Mouse (Mus musculus) lung, postnatal 25 days (tissue): Measurements from ENCODE around the gene Gfm2.

ENCODE experiments used
- DNase-seq: peaks from one replicate; pipeline ENCODE4 v3.0.0; 2022; ENCODE audit warnings: low spot score

The Gfm2 gene

DNA sequence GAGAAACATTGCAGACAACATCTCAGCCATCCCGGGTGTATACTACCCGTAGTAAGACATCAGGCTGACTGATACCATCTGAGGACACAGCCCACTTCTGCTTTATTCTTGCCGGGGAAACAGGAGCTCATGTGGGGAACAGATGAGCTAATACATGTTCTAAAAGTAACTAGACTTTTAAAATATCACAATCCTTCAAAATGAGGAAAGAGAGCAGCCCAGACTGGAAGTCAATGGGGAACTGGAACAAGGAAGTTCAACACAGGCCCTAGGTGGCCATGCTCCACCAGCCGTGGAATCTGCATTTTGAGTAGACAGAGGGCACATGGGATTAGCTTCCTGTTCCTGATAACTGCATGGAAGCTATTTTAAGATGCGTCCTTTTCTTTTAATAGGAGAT lies 50.0 kb downstream of the Gfm2 start:
- peak; percentile 39 for DNase-seq

DNA sequence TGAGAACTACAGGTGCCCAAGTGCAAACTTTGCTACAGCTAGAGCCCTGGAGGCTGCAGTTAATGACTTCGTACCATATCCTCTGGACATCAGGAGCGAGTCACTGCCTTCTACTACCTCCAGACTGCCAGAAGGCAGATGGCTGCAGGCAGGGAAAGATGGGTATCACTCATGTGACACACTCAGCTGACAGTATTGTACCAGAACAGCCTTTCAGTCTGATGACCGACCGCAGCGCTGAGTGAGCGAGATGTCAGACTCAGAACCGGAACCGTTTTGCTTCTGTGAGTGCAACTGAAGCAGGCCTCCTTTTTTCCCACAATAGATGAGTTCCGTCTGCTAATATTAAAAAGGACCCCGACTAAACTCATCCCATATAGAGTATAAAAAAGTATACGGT lies 54.9 kb downstream of the Gfm2 start:
- DNase-seq: no peak

DNA sequence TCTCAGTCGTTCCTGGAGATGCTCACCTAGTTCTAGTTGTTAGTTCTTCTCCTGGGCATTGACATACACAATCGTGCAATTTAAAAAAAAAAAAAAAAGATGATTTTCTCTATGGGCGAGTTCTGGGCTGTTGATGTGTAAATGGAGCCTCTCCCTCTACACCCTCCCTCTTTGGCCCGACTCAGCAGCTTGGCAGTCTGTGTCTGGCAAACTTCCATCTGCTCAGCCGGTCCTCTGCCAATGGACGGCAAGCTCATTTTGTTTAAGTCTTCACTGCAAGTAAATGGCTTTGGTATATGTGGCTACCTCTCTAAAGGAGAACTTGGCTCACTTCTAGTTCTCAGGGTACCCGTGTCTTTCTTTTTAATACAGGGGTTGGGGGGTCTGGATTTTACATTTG lies 55.7 kb downstream of the Gfm2 start:
- peak; percentile 50 for DNase-seq

DNA sequence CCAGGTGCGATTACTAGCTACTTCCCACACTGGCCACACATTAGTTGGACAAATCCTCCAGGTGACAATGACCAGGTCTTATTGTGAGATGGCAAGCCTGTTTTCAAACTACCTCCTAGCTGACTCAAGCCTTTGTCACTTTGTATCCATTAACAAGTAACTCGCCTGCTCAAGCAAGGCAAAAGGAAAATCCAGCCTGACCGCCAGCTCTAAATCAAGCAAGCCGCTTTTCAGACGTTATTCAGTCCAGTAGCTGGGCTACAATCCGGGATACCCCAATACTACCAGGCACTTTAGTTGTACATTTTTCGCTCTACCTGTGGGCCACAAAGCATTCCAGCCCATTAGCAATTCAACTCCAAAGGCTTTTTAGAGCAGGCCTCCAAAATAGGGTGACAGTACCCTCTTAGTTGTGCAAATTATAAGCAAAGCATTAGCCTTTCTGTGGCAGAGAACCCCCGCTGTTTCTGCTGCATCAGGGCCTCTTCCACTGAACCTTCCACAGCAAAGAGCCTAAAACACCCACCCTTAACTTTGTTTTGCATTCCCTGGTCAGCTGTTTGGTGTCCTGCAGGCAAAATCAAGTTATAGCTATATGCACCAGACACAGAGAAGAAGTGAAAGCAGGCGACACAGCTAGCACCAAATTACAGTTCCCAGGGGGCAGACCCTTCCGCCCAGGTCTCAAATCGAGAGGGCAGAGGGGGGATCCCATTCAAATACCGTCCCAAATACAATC lies 58.6 kb downstream of the Gfm2 start:
- no peak for DNase-seq

DNA sequence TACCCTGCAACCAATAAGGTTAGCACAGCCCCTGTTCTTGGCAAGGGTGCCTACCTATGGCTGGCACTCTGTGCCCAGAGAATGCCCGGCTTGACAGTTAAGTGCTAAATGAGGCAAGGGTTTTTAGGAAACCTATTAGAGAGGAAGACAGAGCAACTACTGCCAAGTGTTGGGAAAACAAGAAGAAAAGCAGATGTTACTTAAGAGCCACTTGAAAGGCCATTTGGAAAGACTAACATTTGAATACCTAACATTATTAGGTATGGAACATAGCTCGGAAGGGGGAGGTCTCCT lies 59.1 kb downstream of the Gfm2 start:
- no peak for DNase-seq

DNA sequence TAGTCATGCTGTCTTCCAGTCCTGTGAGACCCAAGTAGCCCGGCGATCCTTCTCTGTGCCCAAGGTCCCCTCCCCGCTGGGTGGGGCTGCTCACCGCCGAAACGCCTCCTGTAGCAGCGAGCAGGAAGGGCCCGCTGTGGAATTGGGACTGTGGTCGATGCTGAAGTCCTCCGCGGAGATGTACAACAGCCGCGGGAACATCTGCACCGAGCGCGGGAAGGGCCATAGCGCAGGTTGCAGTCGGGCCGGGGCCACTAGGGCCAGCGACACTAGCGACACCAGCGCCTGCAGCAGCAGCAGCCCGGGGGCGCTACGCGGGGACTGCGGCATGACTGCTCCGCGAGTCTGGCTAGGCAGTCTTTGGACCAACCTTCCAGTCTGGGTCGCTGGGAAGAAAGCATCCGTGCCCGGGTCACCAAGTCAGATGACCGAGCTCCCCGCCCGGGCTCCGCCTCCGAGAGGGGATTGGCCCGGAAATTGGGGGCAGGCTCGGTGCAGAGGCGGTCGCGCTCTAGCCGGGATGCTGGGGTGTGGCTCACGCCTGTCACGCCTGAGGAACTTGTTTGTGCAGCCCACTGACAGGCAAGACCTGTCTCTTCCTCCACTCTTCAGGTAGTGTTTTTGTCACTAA lies 60.3 kb downstream of the Gfm2 start, which contains the start of gene Hexb:
Gene Hexb (minus strand): TSS at position 426 of the 631 bp plus-strand sequence.
- peak; percentile 95 for DNase-seq

DNA sequence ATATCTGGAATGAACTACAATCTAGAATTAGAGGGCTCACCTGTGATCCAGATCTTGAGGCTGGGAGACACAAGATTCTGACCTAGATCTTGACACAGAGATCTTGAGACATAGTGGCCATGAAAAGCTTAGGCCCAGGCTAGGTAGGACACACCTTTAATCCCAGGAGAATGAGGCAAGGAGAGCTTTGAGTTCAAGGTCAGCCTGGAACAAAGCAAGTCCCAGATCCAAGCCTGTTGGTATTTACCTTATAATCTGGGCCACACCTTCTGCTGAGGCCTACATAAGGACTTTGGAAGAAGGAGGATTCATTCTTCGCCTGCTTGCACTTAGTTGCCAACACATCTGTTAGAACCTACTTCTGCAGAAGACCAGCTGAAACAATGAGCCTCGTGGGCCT lies 61.4 kb downstream of the Gfm2 start:
- DNase-seq: no peak

DNA sequence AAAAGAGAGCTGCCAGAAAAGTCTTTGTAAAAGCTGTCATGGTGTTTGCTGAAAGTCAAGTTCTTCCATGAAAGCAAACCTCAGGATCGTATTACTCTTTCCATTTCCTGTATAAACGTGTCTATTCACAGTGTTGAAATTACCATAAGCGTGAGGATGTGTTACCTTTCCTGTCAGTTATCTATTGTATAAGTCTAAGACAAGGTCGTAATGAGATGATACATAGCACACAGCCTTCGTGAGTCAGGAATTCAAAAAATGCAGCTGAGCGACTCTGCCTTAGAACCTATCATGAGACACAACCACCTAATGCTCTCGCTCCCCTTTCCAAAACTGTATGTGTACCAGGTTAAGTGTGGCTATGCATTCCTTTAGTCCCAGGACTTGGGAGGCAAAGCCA lies 63.3 kb downstream of the Gfm2 start:
- no peak for DNase-seq

DNA sequence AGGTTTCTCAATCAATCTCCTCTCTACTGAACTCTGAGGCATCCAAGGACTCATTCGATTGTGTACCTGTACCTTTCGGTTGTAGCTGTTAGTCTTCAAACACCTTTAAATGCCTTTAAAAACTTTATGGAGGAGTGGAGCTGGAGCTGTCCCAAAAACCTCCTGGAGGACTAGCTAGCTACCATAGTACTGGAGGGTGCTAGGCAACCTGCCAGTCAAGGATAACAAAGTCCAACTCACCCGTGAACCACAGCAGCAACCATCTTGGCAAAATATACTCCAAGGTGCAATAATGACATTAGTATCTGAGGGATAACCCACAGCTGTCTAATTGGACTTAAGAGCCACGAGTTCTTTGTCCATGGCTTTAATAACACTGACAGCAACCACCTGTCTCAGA lies 64.2 kb downstream of the Gfm2 start:
- no peak for DNase-seq

DNA sequence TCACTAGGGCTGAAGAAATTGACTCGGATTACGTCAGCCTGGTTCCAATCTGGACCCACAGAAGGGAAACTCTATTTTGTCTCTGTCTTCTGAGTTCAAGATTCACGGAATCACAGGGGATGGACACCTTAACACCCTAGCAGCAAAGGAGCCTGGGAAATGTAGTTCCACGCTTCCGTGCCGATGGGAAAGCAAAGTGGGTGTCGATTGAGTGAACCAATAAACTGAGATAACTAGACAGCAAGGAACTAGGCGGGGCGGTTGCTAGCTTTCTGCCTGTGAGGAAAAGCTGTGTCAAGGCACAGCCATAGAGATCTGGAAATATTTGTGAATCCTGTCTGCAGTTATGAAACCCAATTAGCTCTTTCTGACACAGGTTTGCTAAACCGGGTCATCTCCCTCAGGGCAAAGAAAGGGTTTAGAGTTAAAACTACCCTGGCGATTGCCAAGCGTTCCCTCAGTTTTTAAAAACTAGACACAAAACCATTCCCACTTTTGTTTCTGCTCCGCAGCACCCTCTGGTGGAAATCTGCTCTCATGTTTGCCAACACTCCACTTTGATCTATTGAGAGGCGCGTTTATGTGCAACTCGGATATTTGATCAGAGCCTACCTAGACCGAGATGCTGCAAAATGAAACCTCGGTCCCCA lies 67.4 kb downstream of the Gfm2 start:
- peak; percentile 88 for DNase-seq

DNA sequence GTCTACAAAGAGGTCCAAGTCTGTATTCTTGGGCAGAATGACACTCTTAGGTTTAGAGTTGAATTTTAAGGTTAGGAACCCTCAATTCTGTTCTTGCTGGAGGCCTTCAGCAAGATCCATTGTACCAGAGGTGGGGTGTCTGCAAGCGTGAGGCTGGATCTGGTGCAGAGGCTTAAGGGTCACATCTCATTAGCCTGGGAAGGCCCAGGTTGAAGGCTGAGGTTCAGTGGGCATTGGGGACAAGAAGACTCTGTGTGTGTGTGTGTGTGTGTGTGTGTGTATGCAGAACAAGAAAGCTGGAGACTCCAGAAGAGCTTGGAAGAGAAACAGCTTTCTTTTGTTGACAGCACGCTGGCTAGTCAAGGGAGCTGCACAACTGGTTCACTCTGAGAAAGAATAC lies 68.3 kb downstream of the Gfm2 start:
- no peak for DNase-seq

DNA sequence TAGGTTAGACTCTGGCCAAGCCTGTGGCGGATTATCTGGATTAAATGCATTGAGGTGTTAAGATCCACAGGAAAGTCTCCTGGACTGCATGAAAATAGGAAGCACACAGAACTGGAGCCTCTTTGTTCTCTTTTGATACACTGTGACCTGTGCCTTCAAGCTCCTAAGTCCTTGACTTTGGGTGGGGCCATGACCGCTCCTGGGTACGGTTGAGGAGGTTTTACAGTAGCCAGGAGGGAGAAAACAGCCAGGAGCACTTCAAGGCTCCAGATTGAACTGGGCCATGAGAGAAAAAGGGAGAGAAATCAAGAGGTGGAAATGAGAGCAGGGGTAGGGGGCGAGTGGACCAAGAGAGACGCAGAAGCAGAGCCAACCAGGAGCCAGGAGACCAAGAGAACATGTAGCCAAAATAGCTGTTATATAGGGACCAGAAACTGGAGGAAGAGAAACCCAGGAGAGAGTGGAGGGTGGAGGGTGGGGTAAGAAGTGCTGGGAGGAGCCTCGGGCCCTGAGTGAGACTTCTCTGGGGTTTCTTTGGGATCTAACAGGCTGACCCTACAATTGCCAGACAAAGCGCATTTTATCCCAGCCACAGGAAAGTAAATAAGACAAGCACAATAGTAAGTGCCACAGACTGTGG lies 69.9 kb downstream of the Gfm2 start:
- no peak for DNase-seq

DNA sequence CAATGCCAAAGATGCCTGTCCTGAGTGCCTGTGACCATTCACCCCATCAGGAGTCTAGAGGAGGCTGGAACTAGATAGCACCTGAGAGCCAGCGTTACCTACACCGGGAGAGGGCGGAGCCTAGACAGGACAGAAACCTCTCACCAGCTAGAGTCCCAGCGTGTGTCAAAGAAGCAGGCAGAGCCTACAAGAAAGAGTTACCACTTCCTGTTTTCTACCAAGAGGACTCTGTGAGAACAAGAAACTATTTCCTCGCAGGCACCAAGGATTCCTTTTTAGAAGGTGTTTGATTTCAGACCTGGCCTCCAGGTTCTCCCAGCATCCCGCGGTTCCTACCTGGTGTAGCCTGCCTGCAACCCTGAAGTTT lies 70.4 kb downstream of the Gfm2 start:
- DNase-seq: peak; percentile 58

DNA sequence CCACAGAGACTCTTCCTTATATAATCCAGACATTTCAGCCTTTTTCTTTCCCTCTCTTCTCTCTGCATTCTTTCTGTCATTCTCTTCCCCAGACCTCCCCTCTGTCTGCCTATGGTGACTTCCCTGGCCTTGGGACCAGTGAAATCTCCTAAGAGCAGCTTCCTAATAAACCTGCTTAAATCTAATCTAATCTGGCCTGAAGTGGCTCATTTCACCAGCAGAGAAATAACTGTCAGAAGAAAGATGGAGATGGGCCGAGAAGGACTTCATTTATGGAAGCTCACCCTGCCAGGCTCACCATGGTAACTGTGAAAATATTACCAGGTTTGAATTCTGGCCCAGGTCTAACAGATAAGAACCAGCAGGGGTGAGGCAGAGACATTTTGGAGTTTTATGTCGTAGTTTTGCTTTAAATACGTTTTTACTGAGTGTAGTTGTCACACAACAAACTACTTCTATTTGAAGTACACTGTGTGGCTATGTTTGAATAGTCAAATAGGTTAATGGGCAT lies 70.8 kb downstream of the Gfm2 start:
- DNase-seq: no peak

DNA sequence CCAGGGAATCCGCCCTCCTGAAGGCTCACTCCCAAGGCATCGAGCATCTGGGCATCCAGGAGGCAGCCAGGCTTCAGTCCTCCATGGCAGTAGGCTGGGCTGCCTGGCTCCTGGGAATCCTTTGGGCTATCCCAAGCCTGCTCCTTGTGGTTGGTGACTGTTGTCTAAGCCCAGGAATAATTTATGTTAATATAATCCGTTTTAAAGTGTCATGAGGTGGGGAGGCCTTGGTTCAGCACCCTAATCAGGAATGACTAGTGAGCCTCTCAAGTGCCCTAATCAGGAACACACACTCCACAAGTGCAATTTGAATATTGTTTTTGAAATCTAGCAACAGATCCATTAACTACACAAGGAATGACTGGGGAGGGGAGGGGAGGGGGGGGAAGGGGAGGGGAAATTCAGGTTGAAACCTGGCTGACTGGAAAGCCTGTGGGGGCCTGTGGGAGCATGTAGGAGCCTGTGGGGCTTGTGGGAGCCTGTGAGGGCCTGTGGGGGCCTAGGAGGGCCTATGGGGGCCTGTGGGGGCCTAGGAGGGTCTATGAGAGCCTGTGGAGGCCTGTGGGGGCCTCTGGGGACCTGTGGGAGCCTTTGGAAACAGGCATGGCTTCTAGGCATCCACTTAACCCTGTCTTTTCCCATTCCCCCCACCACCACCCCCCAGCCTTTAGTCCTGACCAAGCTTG lies 77.0 kb downstream of the Gfm2 start:
- DNase-seq: no peak

DNA sequence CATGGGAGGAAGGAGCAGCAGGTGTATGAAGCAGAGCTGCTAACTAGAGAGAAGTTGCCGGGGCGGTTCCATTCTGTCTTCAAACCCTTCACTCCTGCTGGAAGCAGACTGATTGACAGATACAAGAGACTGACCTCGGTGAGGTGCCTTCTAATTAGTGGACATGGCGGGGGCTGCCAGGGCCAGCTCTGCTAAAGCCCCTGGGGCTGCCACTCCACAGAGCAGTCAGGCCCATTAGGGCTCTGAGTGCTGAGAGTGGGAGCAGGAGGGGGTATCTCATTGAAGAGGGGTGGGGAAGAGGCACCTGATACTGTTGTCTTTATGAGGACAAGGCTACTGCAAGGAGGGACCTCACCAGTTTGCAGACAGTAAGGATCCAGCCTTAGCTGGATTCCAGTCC lies 77.8 kb downstream of the Gfm2 start:
- DNase-seq: no peak

DNA sequence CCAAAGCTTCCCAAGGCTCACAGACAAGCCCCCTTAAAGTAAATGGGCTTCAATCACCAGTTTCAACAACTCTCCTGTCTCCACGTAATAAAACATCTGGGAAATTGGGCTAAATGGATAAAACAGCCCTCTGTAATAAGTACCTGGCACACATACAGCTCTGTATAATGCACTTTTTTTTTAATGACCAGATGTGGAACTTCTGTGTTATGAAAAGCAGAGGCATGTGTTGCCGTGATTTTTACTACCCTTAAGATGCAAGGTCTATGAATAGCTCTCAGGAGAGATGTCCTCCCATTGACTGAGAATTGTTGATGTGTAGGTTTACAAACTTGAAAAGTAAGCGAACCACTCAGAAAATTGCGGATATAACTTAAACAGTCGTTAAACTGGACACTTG lies 78.5 kb downstream of the Gfm2 start:
- DNase-seq: no peak

DNA sequence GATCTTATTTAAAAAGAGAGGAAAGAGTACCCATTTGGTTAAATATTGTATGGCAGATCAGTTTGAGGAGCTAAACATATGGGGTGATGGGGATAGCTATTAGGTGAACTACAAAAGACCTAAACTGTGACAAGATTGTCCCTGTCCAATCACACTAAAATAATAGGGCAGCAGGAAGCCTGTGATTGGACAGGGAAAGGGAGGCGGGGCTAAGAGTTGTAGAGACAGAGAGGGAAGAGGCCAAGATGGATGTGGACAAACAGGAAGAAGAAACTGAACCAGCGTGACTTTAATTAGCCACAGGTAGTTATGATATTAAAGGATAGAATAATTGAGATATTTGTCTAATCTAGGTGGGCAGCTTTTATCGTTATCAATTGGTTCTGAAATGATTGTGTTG lies 82.3 kb downstream of the Gfm2 start:
- no peak for DNase-seq

DNA sequence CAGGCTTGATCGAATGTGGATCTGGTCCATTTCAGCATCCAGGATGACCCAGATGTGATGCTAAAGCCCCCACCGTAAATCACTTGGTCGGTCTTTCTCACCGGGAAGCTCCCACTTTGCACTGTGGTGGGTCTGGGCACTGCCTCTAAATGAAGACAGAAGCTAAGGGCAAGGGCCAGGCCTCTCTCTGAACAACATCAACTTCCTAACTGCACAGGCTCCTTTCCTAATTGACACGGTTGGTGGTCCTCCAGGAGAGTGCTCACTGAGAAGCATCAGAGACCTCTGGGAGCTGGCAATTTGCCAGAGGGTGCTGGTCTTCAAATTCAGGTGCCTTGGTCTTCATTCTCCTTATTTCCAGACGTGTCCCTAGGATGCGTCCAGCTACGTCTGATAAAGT lies 86.1 kb downstream of the Gfm2 start:
- no peak for DNase-seq

DNA sequence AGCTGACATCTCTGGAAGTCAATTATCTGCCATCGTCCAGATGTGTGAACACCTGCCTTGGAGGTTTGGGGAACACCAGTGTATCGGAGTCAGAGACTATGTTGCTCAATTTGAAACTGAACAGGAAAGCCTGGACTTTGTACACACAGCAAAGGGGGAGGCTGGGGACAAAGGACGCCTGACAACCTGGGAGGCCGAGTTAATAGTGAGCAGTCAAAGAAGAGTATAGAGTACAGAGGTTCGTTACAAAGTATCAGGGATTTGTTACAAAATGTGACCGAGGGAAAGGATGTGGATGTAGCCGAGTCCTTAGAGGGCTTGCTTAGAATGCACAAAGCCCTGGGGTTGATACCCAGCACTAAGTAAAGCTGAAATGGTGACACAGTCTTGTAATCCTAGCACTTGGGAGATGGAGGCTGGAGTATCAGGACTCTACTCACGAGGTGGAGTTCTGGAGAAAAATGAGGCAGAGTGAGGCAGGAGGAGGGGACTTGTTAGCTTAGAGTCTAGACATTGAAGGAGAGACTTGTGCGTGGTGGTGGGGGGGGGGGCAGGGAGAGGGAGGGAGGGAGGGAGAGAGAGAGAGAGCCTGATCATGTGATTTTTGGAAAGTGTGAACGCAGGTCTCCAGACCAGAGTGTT lies 86.7 kb downstream of the Gfm2 start:
- DNase-seq: no peak

DNA sequence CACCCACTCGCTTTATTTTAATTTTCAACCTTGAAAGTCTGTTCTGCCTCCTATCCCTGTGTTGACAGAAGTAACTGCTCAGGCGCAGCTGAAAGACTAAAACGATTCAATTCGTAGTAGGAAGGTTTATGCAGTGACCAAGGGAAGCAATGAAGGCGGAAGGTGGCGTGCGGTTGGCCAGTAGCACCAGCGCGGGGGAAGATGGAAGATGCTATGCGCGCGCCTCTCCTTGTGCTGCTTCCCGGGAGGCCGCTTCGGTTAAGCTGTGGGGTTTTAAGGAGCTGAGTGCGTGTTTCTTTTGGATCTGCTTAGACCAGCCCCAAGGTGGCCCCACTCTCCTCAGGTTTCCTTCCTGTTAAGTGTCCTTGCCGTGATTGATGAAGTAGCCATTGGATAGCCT lies 87.4 kb downstream of the Gfm2 start:
- no peak for DNase-seq

DNA sequence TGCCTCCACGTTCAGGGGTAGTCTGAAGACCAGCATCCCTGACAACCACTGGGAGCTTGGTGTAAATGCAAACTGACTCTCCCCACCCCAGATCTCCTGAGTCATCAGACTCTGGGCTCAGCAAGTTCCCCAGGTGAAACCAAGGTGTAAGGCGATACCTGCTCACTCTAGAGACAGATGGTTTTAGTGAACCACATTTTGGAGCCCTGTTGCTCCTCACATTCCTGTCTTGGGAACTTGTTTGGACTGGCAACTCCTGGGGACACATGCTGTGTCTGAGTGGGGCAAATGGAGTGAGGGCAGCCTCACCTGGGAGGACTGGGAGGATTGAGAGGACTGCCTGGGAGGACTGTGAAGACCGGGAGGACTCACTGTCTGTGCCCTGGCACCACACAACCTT lies 90.1 kb downstream of the Gfm2 start:
- no peak for DNase-seq
